Mouse (Mus musculus) ES-E14 (cell line): Measurements from ENCODE around the gene Fnbp1. TPM values are rescaled to one million over a fixed set of nuclear protein-coding genes. Genes with fewer than 3 reads are reported as not detected.

Source experiments
- DNase-seq: peaks from one replicate; pipeline ENCODE4 v3.0.0-alpha.2; 2013; ENCODE audit warnings: low read depth, low spot score
- H3K27ac ChIP-seq: 2 replicates; pipeline ENCODE4 v1.5.1; 2012; ENCODE audit warnings: low read depth, mild to moderate bottlenecking, low read length, moderate library complexity, mixed read lengths; ENCODE audit not compliant: poor library complexity, insufficient read depth, severe bottlenecking
- H3K36me3 ChIP-seq: 2 replicates; pipeline ENCODE4 v1.6.1; 2012; ENCODE audit warnings: mild to moderate bottlenecking, low read length, moderate library complexity, mixed read lengths; ENCODE audit not compliant: control insufficient read depth, poor library complexity, insufficient read depth, severe bottlenecking
- H3K4me1 ChIP-seq, 2 experiments: fragments of 150-350 bp in 1 of 2; sonication (generic) in 1 of 2; 2 replicates each; pipeline ENCODE4 v1.6.1; 2012; ENCODE audit warnings: low read length in 2 of 2, mild to moderate bottlenecking in 1 of 2, mixed read lengths in 1 of 2; ENCODE audit not compliant: control insufficient read depth in 2 of 2, insufficient read depth in 2 of 2, poor library complexity in 1 of 2
- H3K4me3 ChIP-seq, 2 experiments: fragments of 150-350 bp in 1 of 2; sonication (generic) in 1 of 2; 2 replicates each; pipeline ENCODE4 v1.5.1; 2012; ENCODE audit warnings: low read length in 2 of 2, low read depth in 1 of 2, mild to moderate bottlenecking in 1 of 2, mixed read lengths in 1 of 2; ENCODE audit not compliant: insufficient read depth in 1 of 2, poor library complexity in 1 of 2, severe bottlenecking in 1 of 2
- H3K9ac ChIP-seq: 2 replicates; pipeline ENCODE4 v1.6.1; 2012; ENCODE audit warnings: low read depth, mild to moderate bottlenecking, low read length, mixed read lengths; ENCODE audit not compliant: poor library complexity, insufficient read depth, severe bottlenecking
- H3K9me3 ChIP-seq: fragments of 150-350 bp; sonication (generic); 2 replicates; pipeline ENCODE4 v1.6.1; 2012; ENCODE audit warnings: low read depth, mild to moderate bottlenecking, low read length; ENCODE audit not compliant: control insufficient read depth, insufficient read depth
- CHD2 ChIP-seq: IDR thresholded peaks from 2 replicates; pipeline ENCODE4 v1.6.1; 2014; ENCODE audit warnings: mild to moderate bottlenecking, low read depth, low read length, inconsistent platforms
- HCFC1 ChIP-seq: IDR thresholded peaks from 2 replicates; pipeline ENCODE4 v1.6.1; 2012; ENCODE audit warnings: low read length, inconsistent platforms, borderline replicate concordance; ENCODE audit not compliant: insufficient read depth
- MAFK ChIP-seq: IDR thresholded peaks from 2 replicates; pipeline ENCODE4 v1.6.1; 2014; ENCODE audit warnings: mild to moderate bottlenecking, low read depth, low read length, inconsistent platforms; ENCODE audit not compliant: insufficient read depth
- ZC3H11A ChIP-seq: IDR thresholded peaks from 2 replicates; pipeline ENCODE4 v1.6.1; 2012; ENCODE audit warnings: low read depth, mild to moderate bottlenecking, inconsistent platforms, low read length, borderline replicate concordance
- ZNF384 ChIP-seq: IDR thresholded peaks from 2 replicates; pipeline ENCODE4 v1.6.1; 2012; ENCODE audit warnings: low read depth, low read length, inconsistent platforms
- in situ Hi-C, 2 experiments: fragments of 600-800 bp; cut with MboI; formaldehyde crosslinking; loops; one replicate each; pipeline ENCODE4 v1.15.1; 2025; ENCODE audit warnings: low sequenced_read_pairs in 2 of 2, inconsistent platforms in 1 of 2; ENCODE audit not compliant: unreplicated experiment in 2 of 2
- total RNA-seq: library from RNA; depleted of rRNA; stranded (reverse); fragments of 300-350 nt; gene quantifications from 2 replicates; pipeline ENCODE4 v1.2.3, GENCODE M21; 2012; rRNA removed

The Fnbp1 gene
- total RNA-seq, 1 experiment, result 16.5 TPM

- H3K4me1 ChIP-seq, result peaks cover 5 to 13% of the 10 kb centered on the region in 2 experiments; a peak in 3 of 4 replicates
- peak; percentile 100 for DNase-seq
- peak within 1 kb of the TSS; percentile 85 for H3K9ac ChIP-seq
- H3K27ac ChIP-seq, result no peak within 1 kb of the TSS; the same call in 1 of the 2 replicates
- peak within 1 kb of the TSS; percentile 88 to 93 for H3K4me3 ChIP-seq
- H3K36me3 ChIP-seq, result peaks cover 12% of the 10 kb centered on the region; the same call in 1 of the 2 replicates
- in situ Hi-C loops, result no loop called here
- TF ChIP-seq MAFK (no peak), CHD2 (no peak), HCFC1 (peak; percentile 88), ZNF384 (no peak), ZC3H11A (no peak)
- no peaks in the 10 kb centered on the region for H3K9me3 ChIP-seq
Measured at GRCm38 (mm10) chr2:30981790-30982513, 159.9 kb downstream of the Fnbp1 start, which contains the start of the genes BC005624 and Usp20. Gene BC005624 (minus strand): TSS chr2:30982201. Gene Usp20 (plus strand): TSS chr2:30982279.

Other genes starting within 250 kb of the Fnbp1 start
- gene Ptges, start 212.1 kb downstream of the Fnbp1 start, total RNA-seq, result 25.5 and 30.3 TPM in 2 replicates
- 67.8 and 73.5 TPM in 2 replicates for gene Tor1b, start 189.0 kb downstream of the Fnbp1 start, total RNA-seq
- gene Tor1a, start 174.1 kb downstream of the Fnbp1 start, total RNA-seq, result 73.6 and 93.0 TPM in 2 replicates
- 36.6 and 48.8 TPM in 2 replicates for gene BC005624, start 159.8 kb downstream of the Fnbp1 start, total RNA-seq
- gene Usp20, start 159.7 kb downstream of the Fnbp1 start, total RNA-seq, result 8.5 and 12.8 TPM in 2 replicates
- 111 and 156 TPM in 2 replicates for gene Gpr107, start 10.3 kb upstream of the Fnbp1 start, total RNA-seq
- gene Ncs1, start 103.8 kb upstream of the Fnbp1 start, total RNA-seq, result 5.1 and 8.9 TPM in 2 replicates
- gene Hmcn2, start 172.4 kb upstream of the Fnbp1 start, total RNA-seq, result 4.9 and 10.2 TPM in 2 replicates